Mouse (Mus musculus): ENCODE data around the gene Tm9sf2. TPM values are rescaled to one million over a fixed set of nuclear protein-coding genes. Genes with fewer than 3 reads are reported as not detected.

Gene Tm9sf2
- total and polyA plus RNA-seq, 2 experiments = 132 to 157 TPM

DNA sequence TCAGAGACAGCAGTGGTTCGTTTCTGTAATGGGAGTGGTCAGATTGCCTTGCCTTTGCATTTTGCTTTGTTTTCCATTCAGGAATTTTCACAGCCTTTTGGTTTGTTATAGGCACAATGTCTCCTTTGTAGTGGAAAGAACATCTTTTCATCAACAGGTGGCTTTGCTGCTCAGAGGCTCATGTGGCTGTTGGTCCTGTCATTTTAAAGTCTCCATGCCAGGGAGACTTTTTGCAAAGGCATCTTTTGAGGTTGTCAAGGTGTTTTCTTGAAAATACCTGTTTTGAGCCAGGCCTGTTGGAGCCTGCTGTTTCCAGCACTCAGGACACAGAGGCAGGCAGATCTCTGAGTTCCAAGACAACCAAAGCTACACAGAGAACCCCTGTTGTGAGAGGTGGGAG is 33.3 kb downstream of the Tm9sf2 start:
- no peaks in the 10 kb centered on the region for H3K79me2 ChIP-seq (ENCODE audit: control insufficient read depth, insufficient read depth, low read length)
- peaks cover 67% of the 10 kb centered on the region for H3K36me3 ChIP-seq (ENCODE audit: control insufficient read depth, insufficient read depth, low read length)
- TF ChIP-seq POLR2A (IDR thresholded peaks at IDR 0.05; ENCODE audit: extremely low read depth, insufficient read depth, low read length) (no peak), CTCF (IDR thresholded peaks at IDR 0.05; ENCODE audit: low read depth, low read length) (no peak)
- H3K27me3 ChIP-seq (ENCODE audit: control insufficient read depth, insufficient read depth, low read length) = no peaks in the 10 kb centered on the region
- no peaks in the 10 kb centered on the region for H3K4me1 ChIP-seq (ENCODE audit: control insufficient read depth, insufficient read depth, low read length)
- no peak overlapping the region for H3K9ac ChIP-seq (ENCODE audit: low read depth, low read length)
- DNase-seq (ENCODE audit: extremely low read depth, low read depth, low spot score) = no peak
- H3K27ac ChIP-seq (replicated peaks; ENCODE audit: insufficient read depth, low read depth, low read length) = no peak overlapping the region
- 70% methylated on average over 1 of the region's 1 CpGs for WGBS
- no peak overlapping the region for H3K4me3 ChIP-seq (ENCODE audit: insufficient read depth, low read depth, low read length)

DNA sequence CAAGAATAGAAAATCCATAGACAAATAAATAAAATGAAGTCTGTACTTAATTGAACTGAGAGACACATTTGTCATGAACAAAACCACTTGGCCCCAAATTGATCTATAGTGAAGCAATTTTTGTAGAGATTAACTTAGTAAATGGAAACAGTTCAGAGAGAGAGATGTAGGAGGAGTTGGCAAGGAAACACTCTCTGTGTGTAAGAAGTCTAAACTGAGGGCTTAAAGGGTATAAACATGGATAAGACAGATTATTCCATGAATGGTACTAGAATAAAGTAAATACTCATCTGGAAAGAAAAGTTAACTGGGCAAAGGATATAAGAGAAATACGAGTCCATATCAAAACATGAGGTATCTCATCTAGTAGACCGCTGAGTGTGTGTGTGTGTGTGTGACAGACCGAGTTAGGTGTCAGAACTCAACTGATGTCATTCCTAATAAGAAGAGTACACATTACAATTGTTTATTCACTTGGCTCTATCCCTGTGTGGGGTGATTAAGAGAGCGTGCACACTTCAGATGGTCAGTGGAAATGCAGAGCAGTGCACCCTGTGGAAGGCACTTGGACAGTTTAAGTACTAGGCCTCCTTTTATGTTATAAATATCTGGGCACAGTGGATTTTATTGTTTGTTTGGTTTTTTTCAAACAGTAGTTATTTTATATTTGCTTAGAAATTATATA is 36.9 kb downstream of the Tm9sf2 start:
- no peaks in the 10 kb centered on the region for H3K4me1 ChIP-seq (ENCODE audit: control insufficient read depth, insufficient read depth, low read length)
- no peak overlapping the region for H3K4me3 ChIP-seq (ENCODE audit: insufficient read depth, low read depth, low read length)
- no peak for DNase-seq (ENCODE audit: extremely low read depth, low read depth, low spot score)
- H3K79me2 ChIP-seq (ENCODE audit: control insufficient read depth, insufficient read depth, low read length) = no peaks in the 10 kb centered on the region; the same call in 1 of the 2 replicates
- 50% methylated on average over 4 of the region's 4 CpGs for WGBS
- no peaks in the 10 kb centered on the region for H3K27me3 ChIP-seq (ENCODE audit: control insufficient read depth, insufficient read depth, low read length)
- H3K27ac ChIP-seq (replicated peaks; ENCODE audit: insufficient read depth, low read depth, low read length) = no peak overlapping the region
- TF ChIP-seq CTCF (IDR thresholded peaks at IDR 0.05; ENCODE audit: low read depth, low read length) = no peak
- TF ChIP-seq POLR2A (IDR thresholded peaks at IDR 0.05; ENCODE audit: extremely low read depth, insufficient read depth, low read length) = no peak
- peaks cover 79% of the 10 kb centered on the region for H3K36me3 ChIP-seq (ENCODE audit: control insufficient read depth, insufficient read depth, low read length)
- H3K9ac ChIP-seq (ENCODE audit: low read depth, low read length) = no peak overlapping the region

- Histone ChIP-seq H3K4me3 (ENCODE audit: insufficient read depth, low read depth, low read length) (no peak overlapping the region), H3K79me2 (ENCODE audit: control insufficient read depth, insufficient read depth, low read length) (no peaks in the 10 kb centered on the region; the same call in 1 of the 2 replicates), H3K27ac (replicated peaks; ENCODE audit: insufficient read depth, low read depth, low read length) (no peak overlapping the region), H3K4me1 (ENCODE audit: control insufficient read depth, insufficient read depth, low read length) (no peaks in the 10 kb centered on the region), H3K27me3 (ENCODE audit: control insufficient read depth, insufficient read depth, low read length) (no peaks in the 10 kb centered on the region), H3K9ac (ENCODE audit: low read depth, low read length) (no peak overlapping the region), H3K36me3 (ENCODE audit: control insufficient read depth, insufficient read depth, low read length) (peaks cover 81% of the 10 kb centered on the region)
- no peak for DNase-seq (ENCODE audit: extremely low read depth, low read depth, low spot score)
- TF ChIP-seq POLR2A (IDR thresholded peaks at IDR 0.05; ENCODE audit: extremely low read depth, insufficient read depth, low read length) = no peak
- 50% methylated on average over 1 of the region's 1 CpGs for WGBS
These were observed 38.5 kb downstream of the Tm9sf2 start for GRCm38 (mm10) chr14:122145374-122145773.

DNA sequence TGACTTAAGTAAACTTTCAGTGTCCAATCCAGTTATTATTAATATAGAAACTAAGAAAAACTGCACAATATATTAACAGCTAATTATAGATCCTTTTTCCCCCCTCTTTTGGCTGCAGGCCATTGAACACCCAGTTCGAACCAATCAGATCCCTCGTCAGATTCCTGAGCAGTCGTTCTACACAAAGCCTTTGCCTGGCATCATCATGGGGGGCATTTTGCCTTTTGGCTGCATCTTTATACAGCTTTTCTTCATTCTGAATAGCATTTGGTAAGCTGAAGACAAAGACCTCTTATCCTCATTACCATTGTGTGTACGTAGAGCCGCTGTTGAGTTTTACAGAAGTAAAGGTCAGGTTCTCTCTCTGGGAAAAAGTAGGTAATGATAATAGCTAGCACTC is 43.8 kb downstream of the Tm9sf2 start:
- Histone ChIP-seq H3K4me1 (ENCODE audit: control insufficient read depth, insufficient read depth, low read length) (no peaks in the 10 kb centered on the region), H3K27ac (replicated peaks; ENCODE audit: insufficient read depth, low read depth, low read length) (no peak overlapping the region), H3K36me3 (ENCODE audit: control insufficient read depth, insufficient read depth, low read length) (peaks cover 82% of the 10 kb centered on the region), H3K9ac (ENCODE audit: low read depth, low read length) (no peak overlapping the region), H3K27me3 (ENCODE audit: control insufficient read depth, insufficient read depth, low read length) (no peaks in the 10 kb centered on the region), H3K79me2 (ENCODE audit: control insufficient read depth, insufficient read depth, low read length) (no peaks in the 10 kb centered on the region; the same call in 1 of the 2 replicates), H3K4me3 (ENCODE audit: insufficient read depth, low read depth, low read length) (no peak overlapping the region)
- DNase-seq (ENCODE audit: extremely low read depth, low read depth, low spot score) = no peak
- no peak for TF ChIP-seq POLR2A (IDR thresholded peaks at IDR 0.05; ENCODE audit: extremely low read depth, insufficient read depth, low read length)
- no peak for TF ChIP-seq CTCF (IDR thresholded peaks at IDR 0.05; ENCODE audit: low read depth, low read length)
- WGBS = 85% methylated on average over 5 of the region's 5 CpGs

DNA sequence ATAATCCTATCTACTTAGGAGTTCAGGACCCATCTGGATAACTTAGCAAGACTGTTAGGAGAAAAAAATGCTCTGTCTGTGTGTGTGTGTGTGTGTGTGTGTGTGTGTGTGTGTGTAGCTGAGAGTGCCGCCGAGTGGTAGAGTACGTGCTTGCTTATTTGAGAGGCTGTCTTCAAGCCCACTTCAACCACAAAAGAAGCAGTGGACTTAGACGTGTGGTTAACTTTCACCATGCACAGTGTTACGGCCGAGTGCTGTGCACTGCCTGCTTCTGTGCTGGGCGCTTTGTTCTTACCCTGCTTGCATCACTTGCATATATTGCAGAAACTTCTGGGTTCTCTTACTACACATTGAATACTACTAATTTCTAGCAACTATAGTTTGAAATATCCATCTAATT is 50.9 kb downstream of the Tm9sf2 start:
- TF ChIP-seq CTCF (IDR thresholded peaks at IDR 0.05; ENCODE audit: low read depth, low read length) (no peak), POLR2A (IDR thresholded peaks at IDR 0.05; ENCODE audit: extremely low read depth, insufficient read depth, low read length) (no peak)
- 96% methylated on average over 7 of the region's 7 CpGs for WGBS

DNA sequence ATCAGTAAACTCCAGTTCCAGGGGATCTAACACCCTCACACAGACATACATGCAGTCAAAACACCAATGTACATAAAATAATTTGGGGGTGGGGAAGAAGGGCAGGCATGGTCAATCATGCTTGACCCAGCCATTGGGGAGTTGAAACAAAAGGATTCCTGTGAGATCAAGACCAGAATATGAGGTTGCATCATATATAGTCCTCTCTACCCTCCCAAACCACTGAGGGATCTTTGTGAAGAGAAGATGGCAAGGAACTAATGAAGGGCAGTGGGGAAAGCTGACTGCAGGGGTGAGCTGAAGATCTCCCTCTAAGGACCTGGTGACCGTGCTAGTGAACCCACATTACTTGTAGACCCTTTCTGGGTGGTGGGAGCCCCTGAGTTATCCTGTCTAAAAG is 54.1 kb downstream of the Tm9sf2 start:
- Histone ChIP-seq H3K27me3 (ENCODE audit: control insufficient read depth, insufficient read depth, low read length) (no peaks in the 10 kb centered on the region), H3K4me1 (ENCODE audit: control insufficient read depth, insufficient read depth, low read length) (no peaks in the 10 kb centered on the region), H3K9ac (ENCODE audit: low read depth, low read length) (no peak overlapping the region), H3K27ac (replicated peaks; ENCODE audit: insufficient read depth, low read depth, low read length) (no peak overlapping the region), H3K36me3 (ENCODE audit: control insufficient read depth, insufficient read depth, low read length) (peaks cover 20% of the 10 kb centered on the region), H3K79me2 (ENCODE audit: control insufficient read depth, insufficient read depth, low read length) (no peaks in the 10 kb centered on the region), H3K4me3 (ENCODE audit: insufficient read depth, low read depth, low read length) (no peak overlapping the region)
- TF ChIP-seq CTCF (IDR thresholded peaks at IDR 0.05; ENCODE audit: low read depth, low read length) = no peak
- TF ChIP-seq POLR2A (IDR thresholded peaks at IDR 0.05; ENCODE audit: extremely low read depth, insufficient read depth, low read length) = no peak
- DNase-seq (ENCODE audit: extremely low read depth, low read depth, low spot score) = no peak
- 96% methylated on average over 1 of the region's 1 CpGs for WGBS

More for the DNA sequence above, 50.9 kb downstream of the Tm9sf2 start:
- DNase-seq (ENCODE audit: extremely low read depth, low read depth, low spot score) = no peak
- no peaks in the 10 kb centered on the region for H3K4me1 ChIP-seq (ENCODE audit: control insufficient read depth, insufficient read depth, low read length)
- H3K79me2 ChIP-seq (ENCODE audit: control insufficient read depth, insufficient read depth, low read length) = no peaks in the 10 kb centered on the region
- no peak overlapping the region for H3K9ac ChIP-seq (ENCODE audit: low read depth, low read length)
- H3K27me3 ChIP-seq (ENCODE audit: control insufficient read depth, insufficient read depth, low read length) = no peaks in the 10 kb centered on the region
- H3K27ac ChIP-seq (replicated peaks; ENCODE audit: insufficient read depth, low read depth, low read length) = no peak overlapping the region
- H3K4me3 ChIP-seq (ENCODE audit: insufficient read depth, low read depth, low read length) = no peak overlapping the region
- H3K36me3 ChIP-seq (ENCODE audit: control insufficient read depth, insufficient read depth, low read length) = peaks cover 46% of the 10 kb centered on the region
